ENCODE assay signal across 12 mouse cellular contexts in genomic region chr6:119001442-119001841, GRCm38 (mm10).
DNase-seq lines count a peak whose midpoint lies in the region; ATAC-seq and TF ChIP-seq lines count a peak whose summit lies in the region.
"Had no signal": no experiment of that assay in that cellular context is flagged by ENCODE, and none has a peak within 500 bp of the region (broad histone marks: within the 10 kb centered on the region; RNA-seq: fewer than 3 reads in every experiment).

No protein-coding gene starts in this region.

- 29% methylated on average over 2 of the region's 2 CpGs for WGBS in forebrain, postnatal 0 days
- WGBS in forebrain, embryonic 10.5 days = 57% methylated on average over 2 of the region's 2 CpGs
- 6% methylated on average over 2 of the region's 2 CpGs for WGBS in lung, embryonic 15.5 days
- WGBS in lung, adult 2 months = 45% methylated on average over 2 of the region's 2 CpGs
- 26% methylated on average over 2 of the region's 2 CpGs for WGBS in limb, embryonic 10.5 days

- no peaks in the 10 kb centered on the region for H3K36me3 ChIP-seq in forebrain, postnatal 0 days (ENCODE audit: insufficient read depth)
- no peaks in the 10 kb centered on the region for H3K36me3 ChIP-seq in forebrain, embryonic 10.5 days (replicated peaks)
- H3K36me3 ChIP-seq in lung, embryonic 15.5 days = no peaks in the 10 kb centered on the region
- no peaks in the 10 kb centered on the region for H3K36me3 ChIP-seq in limb, embryonic 10.5 days
- H3K36me3 ChIP-seq: liver, embryonic 15.5 days; neural tube, embryonic 13.5 days had no signal

- TF ChIP-seq POLR2A in lung, adult 2 months (IDR thresholded peaks at IDR 0.05; ENCODE audit: borderline replicate concordance, extremely low read depth, low read depth, low read length) = no peak

- no peaks in the 10 kb centered on the region for H3K27me3 ChIP-seq in forebrain, postnatal 0 days (ENCODE audit: insufficient read depth, low read length)
- no peaks in the 10 kb centered on the region for H3K27me3 ChIP-seq in forebrain, embryonic 10.5 days (ENCODE audit: poor library complexity, severe bottlenecking)
- no peaks in the 10 kb centered on the region for H3K27me3 ChIP-seq in lung, embryonic 15.5 days
- H3K27me3 ChIP-seq in limb, embryonic 10.5 days (ENCODE audit: low read depth, poor library complexity, severe bottlenecking) = no peaks in the 10 kb centered on the region
- H3K27me3 ChIP-seq: liver, embryonic 15.5 days; neural tube, embryonic 13.5 days had no signal

- ATAC-seq in forebrain, postnatal 0 days = peak; percentile 42; the same call in 1 of the 2 replicates
- ATAC-seq in lung, embryonic 15.5 days (ENCODE audit: borderline replicate concordance, extremely low read depth, low FRiP score, low TSS enrichment) = peak; percentile 55; the same call in 1 of the 2 replicates

- no peaks in the 10 kb centered on the region for H3K9me3 ChIP-seq in forebrain, postnatal 0 days (ENCODE audit: low read length)
- H3K9me3 ChIP-seq in forebrain, embryonic 10.5 days = no peaks in the 10 kb centered on the region
- no peaks in the 10 kb centered on the region for H3K9me3 ChIP-seq in lung, embryonic 15.5 days
- no peaks in the 10 kb centered on the region for H3K9me3 ChIP-seq in limb, embryonic 10.5 days (replicated peaks)
- H3K9me3 ChIP-seq: liver, embryonic 15.5 days; neural tube, embryonic 13.5 days had no signal

- H3K4me3 ChIP-seq in forebrain, postnatal 0 days (ENCODE audit: low read depth, low read length) = no peak overlapping the region
- H3K4me3 ChIP-seq in forebrain, embryonic 10.5 days = no peak overlapping the region
- H3K4me3 ChIP-seq in lung, embryonic 15.5 days = no peak overlapping the region
- H3K4me3 ChIP-seq in lung, adult 2 months (replicated peaks; ENCODE audit: extremely low read depth, low read depth, low read length) = no peak overlapping the region
- no peak overlapping the region for H3K4me3 ChIP-seq in limb, embryonic 10.5 days
- H3K4me3 ChIP-seq: liver, embryonic 15.5 days; neural tube, embryonic 13.5 days had no signal

- H3K27ac ChIP-seq in forebrain, postnatal 0 days (ENCODE audit: low read depth, low read length) = no peak overlapping the region
- H3K27ac ChIP-seq in forebrain, embryonic 10.5 days = no peak overlapping the region
- H3K27ac ChIP-seq in lung, embryonic 15.5 days = peak overlapping the region; percentile 69
- peak overlapping the region; percentile 22 for H3K27ac ChIP-seq in limb, embryonic 10.5 days
- H3K27ac ChIP-seq: liver, embryonic 15.5 days; neural tube, embryonic 13.5 days had no signal

- TF ChIP-seq CTCF in forebrain, postnatal 0 days (IDR thresholded peaks at IDR 0.05; ENCODE audit: low read depth) = no peak
- no peak for TF ChIP-seq CTCF in lung, adult 2 months (IDR thresholded peaks at IDR 0.05; ENCODE audit: insufficient read depth, low read length)

- H3K4me1 ChIP-seq in forebrain, postnatal 0 days (ENCODE audit: insufficient read depth) = peaks cover 4% of the 10 kb centered on the region; the same call in 1 of the 2 replicates
- H3K4me1 ChIP-seq in forebrain, embryonic 10.5 days = peaks cover 7% of the 10 kb centered on the region
- peaks cover 31% of the 10 kb centered on the region for H3K4me1 ChIP-seq in lung, embryonic 15.5 days
- peaks cover 4% of the 10 kb centered on the region; the same call in 1 of the 2 replicates for H3K4me1 ChIP-seq in lung, adult 2 months (ENCODE audit: control insufficient read depth, insufficient read depth, low read length)
- H3K4me1 ChIP-seq in limb, embryonic 10.5 days = peaks cover 38% of the 10 kb centered on the region

- H3K4me2 ChIP-seq in forebrain, postnatal 0 days (ENCODE audit: low read depth) = no peak overlapping the region
- no peak overlapping the region for H3K4me2 ChIP-seq in lung, embryonic 15.5 days
- H3K4me2 ChIP-seq: liver, embryonic 15.5 days; neural tube, embryonic 13.5 days had no signal

- H3K9ac ChIP-seq in forebrain, postnatal 0 days = no peak overlapping the region
- no peak overlapping the region for H3K9ac ChIP-seq in lung, embryonic 15.5 days
- H3K9ac ChIP-seq: liver, embryonic 15.5 days; neural tube, embryonic 13.5 days had no signal

- DNase-seq in forebrain, postnatal 0 days = no peak
- no peak for DNase-seq in forebrain, embryonic 10.5 days (ENCODE audit: extremely low spot score, low spot score)
- no peak for DNase-seq in lung, adult 2 months
- DNase-seq in limb, embryonic 10.5 days (ENCODE audit: low spot score) = no peak
- DNase-seq in cerebellum, adult 11-12 months = no peak
- no peak for DNase-seq in kidney, postnatal 14 days
- DNase-seq: cerebellum, adult 9-10 months; kidney, adult 8-10 months; right cerebral cortex, postnatal 25 days had no signal

Comparison
In these comparisons a context has a peak if more than half of its experiments do, and no peak if none do; other contexts are left out.
1. H3K27ac ChIP-seq: peak in lung, embryonic 15.5 days (single experiment) and limb, embryonic 10.5 days (single experiment); none in forebrain, postnatal 0 days (single experiment) and forebrain, embryonic 10.5 days (single experiment).